Mouse (Mus musculus) skeletal muscle tissue, postnatal 0 days (tissue): Measurements from ENCODE around the gene Olfr1145. TPM values are rescaled to one million over a fixed set of nuclear protein-coding genes. Genes with fewer than 3 reads are reported as not detected.

ENCODE experiments used
- polyA plus RNA-seq: library from polyadenylated mRNA; unstranded; fragments of >200 nt; fragmentation: Nextera tagmentation; extraction: Ambion mirVana; gene quantifications from 2 replicates; pipeline ENCODE4 v1.2.1, GENCODE M21; 2015

Gene Olfr1145
- not detected in 2 replicates for polyA plus RNA-seq

DNA sequence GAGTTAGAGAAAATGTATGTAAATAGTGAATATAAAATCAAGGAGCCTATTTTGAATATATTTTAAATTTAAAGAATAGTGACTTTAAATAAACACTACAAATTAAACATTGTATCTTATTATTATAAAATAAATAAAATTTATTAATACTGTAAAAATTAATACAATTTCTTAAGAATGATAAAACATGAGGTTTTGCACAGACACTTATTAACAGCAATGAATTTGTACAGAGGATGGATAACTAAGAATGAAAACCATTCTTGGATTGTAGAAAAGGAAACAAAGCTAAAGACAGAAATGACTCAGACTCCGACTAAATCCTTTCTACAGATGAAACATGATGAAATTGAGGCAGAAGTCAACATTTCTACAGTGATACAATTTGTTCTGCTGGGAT, at the start of gene Olfr1145:
Gene Olfr1145 (plus strand): TSS at position 301 of the 400 bp plus-strand sequence.

DNA sequence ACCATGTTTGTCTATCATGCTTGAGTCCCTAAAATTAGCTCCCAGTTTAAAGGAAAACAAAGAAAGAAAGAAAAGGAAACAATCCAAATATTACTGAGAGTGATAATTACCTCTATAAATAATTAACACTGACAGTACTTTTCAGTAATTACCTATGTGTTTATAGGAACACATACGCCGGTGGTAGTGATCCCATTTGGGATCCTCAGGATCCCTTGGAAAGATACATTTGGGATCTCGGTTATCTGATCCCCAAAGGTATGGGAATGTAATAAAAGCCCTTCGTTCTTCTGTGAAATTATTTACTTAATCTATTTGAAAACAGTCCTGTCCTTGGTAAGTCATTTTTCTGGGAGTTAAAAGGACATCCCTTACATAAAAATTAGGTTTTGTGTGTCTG, 30.4 kb upstream of the Olfr1145 start, which contains the start of gene Olfr152:
Gene Olfr152 (plus strand): TSS at position 301 of the 400 bp plus-strand sequence.

DNA sequence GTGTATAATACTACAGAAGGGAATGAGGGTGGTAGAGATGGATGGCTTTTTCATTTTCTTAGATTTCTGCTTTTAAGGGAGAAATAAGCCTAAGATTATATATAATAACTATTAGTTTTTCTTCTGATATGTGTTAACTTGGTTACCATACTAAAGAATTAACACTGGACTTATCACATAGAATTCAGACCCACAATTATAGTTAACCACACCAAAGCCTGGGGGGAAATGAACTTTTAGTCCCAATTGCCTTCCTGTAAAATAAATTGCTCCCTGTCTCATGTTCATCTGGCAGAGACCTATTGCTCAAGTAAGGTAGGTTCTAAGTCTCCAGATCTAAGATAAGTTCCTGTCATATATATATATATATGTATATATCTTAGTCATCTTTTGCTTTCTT, 9.3 kb upstream of the Olfr1145 start, which contains the start of gene Olfr1143:
Gene Olfr1143 (plus strand): TSS at position 301 of the 400 bp plus-strand sequence.

DNA sequence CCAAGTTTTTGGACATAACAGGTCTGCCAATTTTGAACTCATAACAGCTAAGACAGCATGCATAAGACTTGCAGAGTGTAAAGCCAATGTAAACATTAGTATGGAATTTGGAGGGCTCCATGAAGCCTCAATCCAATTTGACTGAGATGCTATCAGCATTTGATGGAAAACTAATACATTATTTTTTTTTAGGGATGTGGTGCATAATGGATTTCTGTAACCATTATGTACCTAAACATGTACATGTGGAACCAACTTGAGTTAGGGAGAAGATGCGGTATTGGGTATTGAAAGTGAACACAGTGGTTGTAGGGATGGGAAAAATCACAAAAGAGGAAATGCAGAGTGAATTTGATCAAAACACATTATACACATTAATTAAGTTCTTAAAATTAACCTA, 20.6 kb downstream of the Olfr1145 start, which contains the start of gene Olfr1148:
Gene Olfr1148 (plus strand): TSS at position 301 of the 400 bp plus-strand sequence.

DNA sequence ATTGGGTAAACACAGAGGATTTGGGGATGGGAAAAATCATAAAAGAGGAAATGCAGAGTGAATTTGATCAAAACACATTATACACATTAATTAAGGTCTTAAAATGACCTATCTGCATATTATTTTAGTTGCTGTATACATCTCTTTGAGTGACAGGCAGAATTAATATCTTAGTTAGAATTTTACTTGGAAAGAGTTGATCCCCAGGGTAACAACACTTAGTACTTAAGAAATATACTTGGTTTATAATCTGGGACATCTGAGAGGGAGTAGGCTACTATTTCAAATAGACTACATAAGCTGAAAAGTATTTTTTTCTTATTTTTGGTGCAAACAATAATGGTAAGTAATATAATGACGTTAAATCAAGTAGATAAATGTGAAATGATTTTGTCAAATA, 34.1 kb downstream of the Olfr1145 start, which contains the start of gene Olfr1150-ps1:
Gene Olfr1150-ps1 (plus strand): TSS at position 301 of the 400 bp plus-strand sequence.

DNA sequence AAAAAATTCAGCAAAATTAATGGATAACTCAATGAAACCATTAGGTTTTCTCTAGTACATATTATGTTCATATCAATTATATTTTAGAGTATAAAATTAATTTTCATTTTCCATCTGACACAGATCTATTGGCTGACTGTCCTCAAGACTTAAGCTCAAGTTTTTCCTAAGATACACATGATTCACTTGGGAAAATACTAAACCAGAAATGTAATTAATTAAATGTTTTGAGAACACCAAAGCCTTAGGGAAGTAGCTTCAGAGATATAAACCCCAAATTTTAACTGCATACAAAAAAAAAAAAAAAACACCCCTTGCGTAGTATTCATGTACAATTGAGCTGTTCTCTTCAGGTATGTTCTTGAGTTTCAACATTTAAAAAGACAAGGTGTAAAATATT, 45.9 kb downstream of the Olfr1145 start, which contains the start of gene Olfr1151:
Gene Olfr1151 (plus strand): TSS at position 301 of the 400 bp plus-strand sequence.

Other genes starting within 250 kb of the Olfr1145 start
- not detected in 2 replicates for gene Olfr1129, start 235.9 kb upstream of the Olfr1145 start, polyA plus RNA-seq
- not detected in 2 replicates for gene Olfr1130, start 203.6 kb upstream of the Olfr1145 start, polyA plus RNA-seq
- gene Olfr1131, start 182.7 kb upstream of the Olfr1145 start, polyA plus RNA-seq: not detected in 2 replicates
- gene Olfr1132, start 172.3 kb upstream of the Olfr1145 start, polyA plus RNA-seq: not detected in 2 replicates
- not detected in 2 replicates for gene Olfr1133, start 162.4 kb upstream of the Olfr1145 start, polyA plus RNA-seq
- not detected in 2 replicates for gene Olfr1134, start 151.4 kb upstream of the Olfr1145 start, polyA plus RNA-seq
- gene Olfr1135, start 136.2 kb upstream of the Olfr1145 start, polyA plus RNA-seq: not detected in 2 replicates
- not detected in 2 replicates for gene Olfr1136, start 115.9 kb upstream of the Olfr1145 start, polyA plus RNA-seq
- gene Olfr1137, start 96.6 kb upstream of the Olfr1145 start, polyA plus RNA-seq: not detected in 2 replicates
- gene Olfr1138, start 69.8 kb upstream of the Olfr1145 start, polyA plus RNA-seq: not detected in 2 replicates
- gene Olfr1140, start 66.1 kb upstream of the Olfr1145 start, polyA plus RNA-seq: not detected in 2 replicates
- not detected in 2 replicates for gene Olfr1141, start 55.8 kb upstream of the Olfr1145 start, polyA plus RNA-seq
- not detected in 2 replicates for gene Olfr152, start 30.3 kb upstream of the Olfr1145 start, polyA plus RNA-seq
- gene Olfr1143, start 9.2 kb upstream of the Olfr1145 start, polyA plus RNA-seq: not detected in 2 replicates
- not detected in 2 replicates for gene Olfr1148, start 20.7 kb downstream of the Olfr1145 start, polyA plus RNA-seq
- gene Olfr1150-ps1, start 34.2 kb downstream of the Olfr1145 start, polyA plus RNA-seq: not detected in 2 replicates
- gene Olfr1151, start 46.0 kb downstream of the Olfr1145 start, polyA plus RNA-seq: not detected in 2 replicates
- not detected in 2 replicates for gene Olfr1152, start 56.7 kb downstream of the Olfr1145 start, polyA plus RNA-seq
- not detected in 2 replicates for gene Olfr1153, start 85.1 kb downstream of the Olfr1145 start, polyA plus RNA-seq
- gene Olfr1154, start 95.3 kb downstream of the Olfr1145 start, polyA plus RNA-seq: not detected in 2 replicates
- not detected in 2 replicates for gene Olfr1155, start 135.3 kb downstream of the Olfr1145 start, polyA plus RNA-seq
- gene Olfr1156, start 143.3 kb downstream of the Olfr1145 start, polyA plus RNA-seq: not detected in 2 replicates
- gene Olfr1157, start 158.5 kb downstream of the Olfr1145 start, polyA plus RNA-seq: not detected in 2 replicates
- gene Olfr74, start 164.8 kb downstream of the Olfr1145 start, polyA plus RNA-seq: not detected in 2 replicates
- not detected in 2 replicates for gene Olfr1158, start 180.3 kb downstream of the Olfr1145 start, polyA plus RNA-seq
- not detected in 2 replicates for gene Olfr1160, start 198.4 kb downstream of the Olfr1145 start, polyA plus RNA-seq
- not detected in 2 replicates for gene Olfr1161, start 213.0 kb downstream of the Olfr1145 start, polyA plus RNA-seq
- not detected in 2 replicates for gene Olfr73, start 227.9 kb downstream of the Olfr1145 start, polyA plus RNA-seq
- not detected in 2 replicates for gene Olfr1162, start 241.3 kb downstream of the Olfr1145 start, polyA plus RNA-seq